Mouse (Mus musculus): ENCODE data around the gene Gch1. TPM values are rescaled to one million over a fixed set of nuclear protein-coding genes. Genes with fewer than 3 reads are reported as not detected.

Gene Gch1
- polyA plus RNA-seq, 1 experiment from 2014 or later: 37.1 TPM

DNA sequence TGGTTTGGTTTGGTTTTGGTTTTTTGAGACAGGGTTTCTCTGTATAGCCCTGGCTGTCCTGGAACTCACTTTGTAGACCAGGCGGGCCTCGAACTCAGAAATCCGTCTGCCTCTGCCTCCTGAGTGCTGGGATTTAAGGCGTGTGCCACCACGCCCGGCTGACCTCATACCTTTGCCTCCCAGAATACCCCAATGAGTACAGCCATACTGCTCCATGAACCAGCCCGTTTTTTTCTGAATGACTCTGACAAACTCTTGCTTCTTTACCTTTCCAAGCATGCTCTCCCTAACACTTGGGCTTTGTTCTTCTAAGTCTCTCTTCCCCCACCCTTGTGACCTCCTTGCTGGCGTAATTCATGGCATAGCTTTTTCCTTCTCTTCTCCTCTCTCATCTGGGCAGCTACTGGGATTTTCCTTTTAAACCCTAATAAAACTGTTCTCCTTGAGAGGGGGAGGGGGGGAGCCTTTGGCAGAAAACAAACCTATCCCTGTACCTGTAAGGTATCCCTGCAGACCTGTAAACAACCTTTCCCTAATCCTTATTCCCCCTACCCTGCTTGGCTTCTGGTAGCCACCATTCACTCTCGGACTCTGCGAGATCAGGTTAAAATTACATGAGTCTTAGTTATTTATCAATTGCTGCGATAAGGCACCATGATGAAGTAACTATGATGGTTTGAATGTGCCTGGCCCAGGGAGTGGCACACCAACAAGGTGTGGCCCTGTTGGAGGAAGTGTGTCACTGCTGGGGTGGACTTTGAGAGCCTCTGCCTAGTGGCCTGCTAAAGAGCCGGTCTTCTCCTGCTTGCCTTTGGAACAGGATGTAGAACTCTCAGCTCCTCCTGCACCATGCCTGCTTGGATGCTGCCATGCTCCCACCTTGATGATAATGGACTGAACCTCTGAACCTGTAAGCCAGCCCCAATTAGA is 19.6 kb upstream of the Gch1 start:
- Histone ChIP-seq H3K4me2 (replicated peaks; ENCODE audit: low read depth) (peak overlapping the region; percentile 35; the same call in 1 of the 2 replicates), H3K27ac (ENCODE audit: low read depth, low read length) (peak overlapping the region; percentile 90), H3K36me3 (ENCODE audit: control insufficient read depth, insufficient read depth) (no peaks in the 10 kb centered on the region), H3K4me1 (replicated peaks; ENCODE audit: control insufficient read depth, insufficient read depth, low read length) (0 out of 2 replicates have a peak, but pooled peaks cover 3% of the 10 kb centered on the region), H3K9ac (ENCODE audit: low read depth, low read length) (no peak overlapping the region), H3K27me3 (replicated peaks; ENCODE audit: control insufficient read depth, insufficient read depth, low read length) (no peaks in the 10 kb centered on the region), H3K9me3 (ENCODE audit: control insufficient read depth) (no peaks in the 10 kb centered on the region), H3K4me3 (ENCODE audit: low read depth, low read length) (no peak overlapping the region)
- TF ChIP-seq CTCF (IDR thresholded peaks at IDR 0.05; ENCODE audit: low read depth): peak; percentile 23
- 61% methylated on average over 12 of the region's 12 CpGs for WGBS
- peak; percentile 99 for ATAC-seq

DNA sequence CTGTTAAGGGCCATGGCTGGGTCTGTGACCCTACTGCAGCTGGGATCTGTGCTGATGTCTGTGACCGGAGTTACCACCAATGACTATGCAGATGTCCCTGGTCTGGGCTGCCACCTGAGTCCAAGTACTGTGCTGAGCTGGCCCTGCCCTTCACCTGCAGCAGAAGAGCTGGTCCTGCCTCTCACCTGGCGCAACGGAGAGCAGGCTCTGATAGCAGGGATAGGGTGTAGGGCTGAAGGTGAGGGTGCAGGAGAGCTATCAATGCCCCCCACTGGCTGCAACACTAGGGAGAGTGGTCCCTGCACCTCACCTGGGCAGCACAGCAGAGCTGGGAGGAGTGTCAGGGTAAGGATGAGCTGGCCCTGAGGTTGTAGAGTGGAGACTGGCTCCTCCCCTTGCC is 17.4 kb upstream of the Gch1 start:
- Histone ChIP-seq H3K4me2 (replicated peaks; ENCODE audit: low read depth) (no peak overlapping the region), H3K4me1 (replicated peaks; ENCODE audit: control insufficient read depth, insufficient read depth, low read length) (0 out of 2 replicates have a peak, but pooled peaks cover 3% of the 10 kb centered on the region), H3K27me3 (replicated peaks; ENCODE audit: control insufficient read depth, insufficient read depth, low read length) (no peaks in the 10 kb centered on the region), H3K36me3 (ENCODE audit: control insufficient read depth, insufficient read depth) (no peaks in the 10 kb centered on the region), H3K9me3 (ENCODE audit: control insufficient read depth) (no peaks in the 10 kb centered on the region), H3K9ac (ENCODE audit: low read depth, low read length) (no peak overlapping the region), H3K27ac (ENCODE audit: low read depth, low read length) (no peak overlapping the region), H3K4me3 (ENCODE audit: low read depth, low read length) (no peak overlapping the region)
- 89% methylated on average over 3 of the region's 3 CpGs for WGBS
- ATAC-seq: no peak
- no peak for TF ChIP-seq CTCF (IDR thresholded peaks at IDR 0.05; ENCODE audit: low read depth)

- no peak for ATAC-seq
- WGBS: 90% methylated on average over 5 of the region's 5 CpGs
- Histone ChIP-seq H3K4me2 (replicated peaks; ENCODE audit: low read depth) (no peak overlapping the region), H3K36me3 (ENCODE audit: control insufficient read depth, insufficient read depth) (no peaks in the 10 kb centered on the region), H3K4me3 (ENCODE audit: low read depth, low read length) (no peak overlapping the region), H3K4me1 (replicated peaks; ENCODE audit: control insufficient read depth, insufficient read depth, low read length) (0 out of 2 replicates have a peak, but pooled peaks cover 3% of the 10 kb centered on the region), H3K27ac (ENCODE audit: low read depth, low read length) (no peak overlapping the region), H3K27me3 (replicated peaks; ENCODE audit: control insufficient read depth, insufficient read depth, low read length) (no peaks in the 10 kb centered on the region), H3K9me3 (ENCODE audit: control insufficient read depth) (no peaks in the 10 kb centered on the region), H3K9ac (ENCODE audit: low read depth, low read length) (no peak overlapping the region)
- no peak for TF ChIP-seq CTCF (IDR thresholded peaks at IDR 0.05; ENCODE audit: low read depth)
Measured at GRCm38 (mm10) chr14:47205270-47205972, 16.2 kb upstream of the Gch1 start.

- H3K9me3 ChIP-seq (ENCODE audit: control insufficient read depth): no peaks in the 10 kb centered on the region
- H3K27me3 ChIP-seq (replicated peaks; ENCODE audit: control insufficient read depth, insufficient read depth, low read length): no peaks in the 10 kb centered on the region
- no peak overlapping the region for H3K4me3 ChIP-seq (ENCODE audit: low read depth, low read length)
- 90% methylated on average over 3 of the region's 3 CpGs for WGBS
- no peak overlapping the region for H3K9ac ChIP-seq (ENCODE audit: low read depth, low read length)
- H3K4me1 ChIP-seq (replicated peaks; ENCODE audit: control insufficient read depth, insufficient read depth, low read length): 0 out of 2 replicates have a peak, but pooled peaks cover 4% of the 10 kb centered on the region
- H3K27ac ChIP-seq (ENCODE audit: low read depth, low read length): no peak overlapping the region
- no peak overlapping the region for H3K4me2 ChIP-seq (replicated peaks; ENCODE audit: low read depth)
- no peaks in the 10 kb centered on the region for H3K36me3 ChIP-seq (ENCODE audit: control insufficient read depth, insufficient read depth)
- TF ChIP-seq CTCF (IDR thresholded peaks at IDR 0.05; ENCODE audit: low read depth): no peak
- ATAC-seq: no peak
Measured at GRCm38 (mm10) chr14:47197340-47197739, 8.1 kb upstream of the Gch1 start.

GRCm38 (mm10) chr14:47196711-47197110 is 7.5 kb upstream of the Gch1 start:
- Histone ChIP-seq H3K4me1 (replicated peaks; ENCODE audit: control insufficient read depth, insufficient read depth, low read length) (0 out of 2 replicates have a peak, but pooled peaks cover 4% of the 10 kb centered on the region), H3K4me3 (ENCODE audit: low read depth, low read length) (no peak overlapping the region), H3K36me3 (ENCODE audit: control insufficient read depth, insufficient read depth) (no peaks in the 10 kb centered on the region), H3K9ac (ENCODE audit: low read depth, low read length) (no peak overlapping the region), H3K27ac (ENCODE audit: low read depth, low read length) (no peak overlapping the region), H3K27me3 (replicated peaks; ENCODE audit: control insufficient read depth, insufficient read depth, low read length) (no peaks in the 10 kb centered on the region), H3K4me2 (replicated peaks; ENCODE audit: low read depth) (no peak overlapping the region), H3K9me3 (ENCODE audit: control insufficient read depth) (no peaks in the 10 kb centered on the region)
- WGBS: 61% methylated on average over 8 of the region's 8 CpGs
- ATAC-seq: no peak
- TF ChIP-seq CTCF (IDR thresholded peaks at IDR 0.05; ENCODE audit: low read depth): no peak

DNA sequence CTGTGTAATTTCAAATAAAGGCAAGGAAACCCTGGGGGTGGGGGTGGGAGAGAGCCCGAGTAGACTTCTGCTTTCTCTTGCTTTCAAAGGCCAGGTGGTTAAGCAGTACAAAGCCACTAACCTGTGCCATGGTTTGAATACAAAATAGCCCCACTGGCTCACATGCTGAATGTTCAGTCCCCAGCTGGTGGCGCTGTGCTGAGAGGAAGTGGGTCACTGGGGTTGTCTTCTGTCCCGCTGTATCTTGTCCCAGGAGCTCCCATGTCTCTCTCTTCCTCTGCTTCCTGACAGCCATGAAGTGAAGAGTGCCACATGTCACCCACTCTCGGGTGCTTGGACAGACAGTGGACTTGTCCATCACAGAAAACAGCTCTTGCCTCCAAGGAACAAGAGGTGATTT is 4.9 kb upstream of the Gch1 start:
- 43% methylated on average over 4 of the region's 4 CpGs for WGBS
- Histone ChIP-seq H3K9me3 (ENCODE audit: control insufficient read depth) (no peaks in the 10 kb centered on the region), H3K27ac (ENCODE audit: low read depth, low read length) (no peak overlapping the region), H3K36me3 (ENCODE audit: control insufficient read depth, insufficient read depth) (no peaks in the 10 kb centered on the region), H3K4me1 (replicated peaks; ENCODE audit: control insufficient read depth, insufficient read depth, low read length) (0 out of 2 replicates have a peak, but pooled peaks cover 4% of the 10 kb centered on the region), H3K4me2 (replicated peaks; ENCODE audit: low read depth) (no peak overlapping the region), H3K9ac (ENCODE audit: low read depth, low read length) (no peak overlapping the region), H3K27me3 (replicated peaks; ENCODE audit: control insufficient read depth, insufficient read depth, low read length) (no peaks in the 10 kb centered on the region), H3K4me3 (ENCODE audit: low read depth, low read length) (no peak overlapping the region)
- TF ChIP-seq CTCF (IDR thresholded peaks at IDR 0.05; ENCODE audit: low read depth): peak; percentile 50
- no peak for ATAC-seq
